Mouse (Mus musculus): ENCODE results near the gene Jmjd7. TPM values are rescaled to one million over a fixed set of nuclear protein-coding genes. Genes with fewer than 3 reads are reported as not detected.

Jmjd7 gene
- polyA plus RNA-seq, 1 experiment from 2014 or later: 18.7 TPM

- H3K9me3 ChIP-seq (ENCODE audit: control insufficient read depth, low read length): no peaks in the 10 kb centered on the region
- ATAC-seq (ENCODE audit: low FRiP score, low TSS enrichment): no peak
- H3K27me3 ChIP-seq (ENCODE audit: control insufficient read depth, insufficient read depth, low read length): no peaks in the 10 kb centered on the region
- no peak overlapping the region for H3K27ac ChIP-seq (replicated peaks; ENCODE audit: low read depth, low read length)
- 0 out of 2 replicates have a peak, but pooled peaks cover 2% of the 10 kb centered on the region for H3K4me1 ChIP-seq (ENCODE audit: control insufficient read depth, insufficient read depth, low read length)
- H3K4me2 ChIP-seq (ENCODE audit: low read length): no peak overlapping the region
- H3K9ac ChIP-seq (replicated peaks; ENCODE audit: low read length): no peak overlapping the region
- no peaks in the 10 kb centered on the region for H3K36me3 ChIP-seq (ENCODE audit: control insufficient read depth, insufficient read depth, low read length)
- no peak for DNase-seq
- 75% methylated on average over 8 of the region's 8 CpGs for WGBS
- no peak overlapping the region for H3K4me3 ChIP-seq (replicated peaks; ENCODE audit: low read depth, low read length)
Observed at GRCm38 (mm10) chr2:120069466-120069990, 42.2 kb downstream of the Jmjd7 start.

- DNase-seq (no peak), ATAC-seq (ENCODE audit: low FRiP score, low TSS enrichment) (no peak)
- Histone ChIP-seq H3K4me1 (ENCODE audit: control insufficient read depth, insufficient read depth, low read length) (no peaks in the 10 kb centered on the region), H3K36me3 (ENCODE audit: control insufficient read depth, insufficient read depth, low read length) (no peaks in the 10 kb centered on the region), H3K4me3 (replicated peaks; ENCODE audit: low read depth, low read length) (no peak overlapping the region), H3K27ac (replicated peaks; ENCODE audit: low read depth, low read length) (no peak overlapping the region), H3K9me3 (ENCODE audit: control insufficient read depth, low read length) (no peaks in the 10 kb centered on the region), H3K4me2 (ENCODE audit: low read length) (no peak overlapping the region), H3K9ac (replicated peaks; ENCODE audit: low read length) (no peak overlapping the region), H3K27me3 (ENCODE audit: control insufficient read depth, insufficient read depth, low read length) (peaks cover 17% of the 10 kb centered on the region)
- WGBS: 93% methylated on average over 4 of the region's 4 CpGs
Observed at GRCm38 (mm10) chr2:120074096-120074495, 46.8 kb downstream of the Jmjd7 start.

- ATAC-seq (ENCODE audit: low FRiP score, low TSS enrichment) (peak; percentile 24; the same call in 1 of the 2 replicates), DNase-seq (peak; percentile 75)
- Histone ChIP-seq H3K27me3 (ENCODE audit: control insufficient read depth, insufficient read depth, low read length) (peaks cover 17% of the 10 kb centered on the region), H3K9me3 (ENCODE audit: control insufficient read depth, low read length) (no peaks in the 10 kb centered on the region), H3K9ac (replicated peaks; ENCODE audit: low read length) (peak overlapping the region; percentile 9; the same call in 1 of the 2 replicates), H3K4me2 (ENCODE audit: low read length) (peak overlapping the region; percentile 63), H3K4me1 (ENCODE audit: control insufficient read depth, insufficient read depth, low read length) (no peaks in the 10 kb centered on the region), H3K27ac (replicated peaks; ENCODE audit: low read depth, low read length) (no peak overlapping the region), H3K36me3 (ENCODE audit: control insufficient read depth, insufficient read depth, low read length) (no peaks in the 10 kb centered on the region), H3K4me3 (replicated peaks; ENCODE audit: low read depth, low read length) (peak overlapping the region; percentile 36)
- WGBS: under 1% methylated on average over 36 of the region's 36 CpGs
Observed at GRCm38 (mm10) chr2:120076076-120076705, 48.9 kb downstream of the Jmjd7 start.

Small RNAs within 50 kb of the gene (microRNA-seq; reads per million reads assigned to microRNA genes)
- gene Mir7665: not detected

Other genes with a start within 250 kb of the Jmjd7 start
- gene Rpap1, start 239.9 kb upstream of the Jmjd7 start, polyA plus RNA-seq (2014; fragmentation: Nextera tagmentation; extraction: Ambion mirVana): 12.5 and 21.3 TPM in 2 replicates
- gene Tyro3, start 229.8 kb upstream of the Jmjd7 start, polyA plus RNA-seq (2014; fragmentation: Nextera tagmentation; extraction: Ambion mirVana): 20.0 and 20.2 TPM in 2 replicates
- 35.8 and 42.8 TPM in 2 replicates for gene Mga, start 130.3 kb upstream of the Jmjd7 start, polyA plus RNA-seq (2014; fragmentation: Nextera tagmentation; extraction: Ambion mirVana)
- 7.2 and 8.1 TPM in 2 replicates for gene Mapkbp1, start 54.8 kb upstream of the Jmjd7 start, polyA plus RNA-seq (2014; fragmentation: Nextera tagmentation; extraction: Ambion mirVana)
- gene Gm28042, start within 50 bp of the Jmjd7 start, polyA plus RNA-seq (2014; fragmentation: Nextera tagmentation; extraction: Ambion mirVana): 4.0 and 5.2 TPM in 2 replicates
- gene Pla2g4b, start 5.9 kb downstream of the Jmjd7 start, polyA plus RNA-seq (2014; fragmentation: Nextera tagmentation; extraction: Ambion mirVana): 2.6 and 4.0 TPM in 2 replicates
- gene Ehd4, start 127.1 kb downstream of the Jmjd7 start, polyA plus RNA-seq (2014; fragmentation: Nextera tagmentation; extraction: Ambion mirVana): 3.5 and 11.9 TPM in 2 replicates
- 3.5 and 6.4 TPM in 2 replicates for gene Pla2g4e, start 217.9 kb downstream of the Jmjd7 start, polyA plus RNA-seq (2014; fragmentation: Nextera tagmentation; extraction: Ambion mirVana)

Data from midbrain, embryonic 14.5 days (tissue).